Mouse (Mus musculus): ENCODE results near the gene Rmnd5a.

DNA sequence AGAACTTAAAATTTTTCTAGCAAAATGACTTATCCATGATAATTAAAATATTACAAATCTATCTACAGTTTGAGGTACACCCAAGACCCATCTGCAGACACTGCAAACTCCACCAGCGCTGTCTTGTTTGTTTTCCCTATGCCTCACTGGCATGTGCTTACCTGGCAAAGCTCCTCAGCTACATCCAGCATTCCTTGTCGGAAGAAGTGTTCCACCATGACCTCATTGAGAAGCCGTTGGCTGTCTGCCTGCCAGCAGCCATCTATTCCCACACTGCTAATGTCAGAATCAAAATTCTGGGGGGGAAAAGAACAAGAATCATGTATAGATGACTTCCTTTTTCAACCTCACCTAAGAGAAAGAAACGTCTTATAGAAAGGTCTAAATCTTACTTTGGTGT, 25.8 kb downstream of the Rmnd5a start:
- TF ChIP-seq POLR2A (IDR thresholded peaks at IDR 0.05; ENCODE audit: low read depth, low read length) = no peak
- no peak for TF ChIP-seq CTCF (conservative IDR thresholded peaks at IDR 0.05; ENCODE audit: insufficient read depth, insufficient read length, low read depth, low read length)

All from kidney, adult 2 months (tissue).